Mouse (Mus musculus): ENCODE measurements around the gene Rpl15. TPM values are rescaled to one million over a fixed set of nuclear protein-coding genes. Genes with fewer than 3 reads are reported as not detected.
"Not testable (repeated sequence)": the region's sequence is repeated elsewhere in the genome, so short reads cannot be mapped to it uniquely, and the experiment has no call there.

Rpl15 gene
- polyA plus RNA-seq, 1 experiment from 2014 or later, result 269 TPM

GRCm38 (mm10) chr14:18238750-18239731 lies 32.1 kb downstream of the Rpl15 start, which contains the start of gene Nr1d2:
Gene Nr1d2 (minus strand): TSS chr14:18239127.
- Histone ChIP-seq H3K9me3 (no peaks in the 10 kb centered on the region), H3K9ac (peak within 1 kb of the TSS; percentile 69), H3K27me3 (no peaks in the 10 kb centered on the region), H3K4me1 (replicated peaks) (peaks cover 4% of the 10 kb centered on the region; the same call in 1 of the 2 replicates), H3K36me3 (no peaks in the 10 kb centered on the region), H3K4me3 (peak within 1 kb of the TSS; percentile 81), H3K4me2 (peak within 1 kb of the TSS; percentile 68), H3K27ac (replicated peaks) (peak within 1 kb of the TSS; percentile 82)
- peak; percentile 93 for ATAC-seq (ENCODE audit: low FRiP score, low read depth)
- under 1% methylated on average over 57 of the region's 66 CpGs for WGBS

DNA sequence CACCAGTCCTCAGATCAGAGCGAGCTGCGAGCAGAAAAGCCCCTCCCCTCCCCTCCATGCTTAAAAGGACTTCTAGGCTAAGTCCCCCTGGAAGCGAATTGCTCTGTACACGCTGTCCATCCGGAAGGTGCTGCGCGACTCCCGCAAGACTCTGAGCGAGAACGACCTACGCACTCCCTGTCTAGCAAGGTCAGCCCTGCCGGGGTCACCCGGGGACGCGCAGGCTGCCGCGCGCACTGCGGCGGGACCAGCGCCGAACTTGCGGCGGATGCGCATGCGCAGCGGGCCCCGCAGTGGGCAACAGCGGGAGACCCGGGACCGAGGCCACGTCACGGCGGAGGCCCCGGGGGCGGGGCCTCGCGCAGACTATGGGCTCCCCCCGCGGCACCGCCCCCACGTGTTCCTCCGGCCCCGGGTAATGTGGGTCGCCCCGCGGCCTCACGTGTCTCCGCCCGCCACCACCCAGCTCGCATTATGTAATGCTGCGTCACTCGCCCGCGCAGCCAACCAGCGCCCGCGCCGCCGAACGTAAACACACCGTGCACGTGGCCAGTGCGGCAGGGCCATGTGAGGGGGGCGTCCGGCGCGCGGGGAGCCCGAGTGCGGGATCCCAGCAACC lies 33.0 kb downstream of the Rpl15 start:
- peak overlapping the region; percentile 68 for H3K4me2 ChIP-seq

DNA sequence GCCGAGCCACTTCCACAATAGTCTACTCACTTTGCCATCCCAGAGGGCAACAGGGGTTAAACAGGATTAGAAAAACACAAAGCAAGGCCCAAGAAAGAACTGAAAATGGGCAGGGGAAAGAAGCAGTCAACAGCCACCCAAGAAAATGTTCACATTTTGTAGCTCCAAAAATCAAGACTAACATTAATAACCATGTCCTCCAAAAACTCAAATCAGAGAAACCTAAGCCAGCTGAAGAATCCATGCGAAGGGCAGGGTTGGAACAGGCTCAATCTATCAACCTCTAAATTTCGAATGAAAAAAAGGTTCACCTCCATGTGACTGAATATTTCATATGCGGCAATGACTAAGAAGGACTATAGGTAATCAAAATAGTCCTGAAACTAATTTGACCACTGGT lies 33.8 kb downstream of the Rpl15 start:
- no peak overlapping the region for H3K27ac ChIP-seq (replicated peaks)
- no peaks in the 10 kb centered on the region for H3K9me3 ChIP-seq
- no peaks in the 10 kb centered on the region for H3K27me3 ChIP-seq
- 73% methylated on average over 4 of the region's 4 CpGs for WGBS
- peak overlapping the region; percentile 68 for H3K4me2 ChIP-seq
- H3K4me3 ChIP-seq, result peak overlapping the region; percentile 81; the same call in 1 of the 2 replicates
- H3K36me3 ChIP-seq, result no peaks in the 10 kb centered on the region
- ATAC-seq (ENCODE audit: low FRiP score, low read depth), result no peak
- H3K4me1 ChIP-seq (replicated peaks), result peaks cover 4% of the 10 kb centered on the region; the same call in 1 of the 2 replicates
- no peak overlapping the region for H3K9ac ChIP-seq

More for the DNA sequence above, 33.0 kb downstream of the Rpl15 start:
- peaks cover 4% of the 10 kb centered on the region; the same call in 1 of the 2 replicates for H3K4me1 ChIP-seq (replicated peaks)
- under 1% methylated on average over 71 of the region's 71 CpGs for WGBS
- peak overlapping the region; percentile 81 for H3K4me3 ChIP-seq
- H3K9ac ChIP-seq, result peak overlapping the region; percentile 69
- H3K27ac ChIP-seq (replicated peaks), result peak overlapping the region; percentile 82
- no peaks in the 10 kb centered on the region for H3K36me3 ChIP-seq
- H3K27me3 ChIP-seq, result no peaks in the 10 kb centered on the region
- no peaks in the 10 kb centered on the region for H3K9me3 ChIP-seq
- peak; percentile 94 for ATAC-seq (ENCODE audit: low FRiP score, low read depth)

DNA sequence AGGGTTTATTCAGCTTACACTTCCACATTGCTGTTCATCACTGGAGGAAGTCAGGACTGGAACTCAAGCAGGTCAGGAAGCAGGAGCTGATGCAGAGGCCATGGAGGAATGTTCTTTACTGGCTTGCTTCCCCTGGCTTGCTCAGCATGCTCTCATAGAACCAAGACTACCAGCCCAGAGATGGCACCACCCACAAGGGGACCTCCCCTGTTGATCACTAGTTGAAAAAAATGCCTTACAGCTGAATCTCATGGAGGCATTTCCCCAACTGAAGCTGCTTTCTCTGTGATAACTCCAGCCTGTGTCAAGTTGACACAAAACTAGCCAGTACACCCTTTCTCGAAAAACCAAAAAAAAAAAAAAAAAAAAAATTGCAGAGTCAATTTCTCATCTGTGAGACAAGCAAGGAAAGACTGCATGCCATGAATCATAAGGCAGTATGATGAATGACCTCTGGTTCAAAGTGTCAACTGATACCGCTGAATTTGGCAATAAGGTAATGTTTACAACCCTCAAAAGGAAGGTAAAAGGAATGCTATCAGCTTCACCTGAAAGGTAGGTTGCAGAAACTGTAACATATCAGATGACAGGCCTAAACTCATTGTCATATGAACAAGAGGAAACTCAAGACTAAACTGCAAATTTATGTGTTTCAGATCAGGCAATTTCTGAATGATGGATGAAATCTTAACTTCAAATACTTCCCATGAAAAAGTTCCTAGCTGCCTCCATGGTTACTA lies 34.5 kb downstream of the Rpl15 start:
- 94% methylated on average over 2 of the region's 2 CpGs for WGBS
- H3K27me3 ChIP-seq; H3K4me2 ChIP-seq; H3K9ac ChIP-seq; H3K27ac ChIP-seq (replicated peaks); H3K9me3 ChIP-seq; H3K4me1 ChIP-seq (replicated peaks); ATAC-seq (ENCODE audit: low FRiP score, low read depth); H3K4me3 ChIP-seq; H3K36me3 ChIP-seq: not testable (repeated sequence)

GRCm38 (mm10) chr14:18233981-18234960 lies 36.9 kb downstream of the Rpl15 start:
- peaks cover 4% of the 10 kb centered on the region; the same call in 1 of the 2 replicates for H3K4me1 ChIP-seq (replicated peaks)
- H3K27me3 ChIP-seq, result no peaks in the 10 kb centered on the region
- no peak for ATAC-seq (ENCODE audit: low FRiP score, low read depth)
- H3K9ac ChIP-seq, result no peak overlapping the region
- H3K4me2 ChIP-seq, result no peak overlapping the region
- 66% methylated on average over 5 of the region's 5 CpGs for WGBS
- H3K36me3 ChIP-seq, result no peaks in the 10 kb centered on the region
- H3K9me3 ChIP-seq, result no peaks in the 10 kb centered on the region
- H3K27ac ChIP-seq (replicated peaks), result no peak overlapping the region
- no peak overlapping the region for H3K4me3 ChIP-seq

- H3K4me1 ChIP-seq (replicated peaks), result peaks cover 4% of the 10 kb centered on the region; the same call in 1 of the 2 replicates
- 92% methylated on average over 2 of the region's 2 CpGs for WGBS
- no peak for ATAC-seq (ENCODE audit: low FRiP score, low read depth)
- no peak overlapping the region for H3K27ac ChIP-seq (replicated peaks)
- no peaks in the 10 kb centered on the region for H3K9me3 ChIP-seq
- H3K9ac ChIP-seq, result no peak overlapping the region
- no peaks in the 10 kb centered on the region for H3K27me3 ChIP-seq
- H3K36me3 ChIP-seq, result no peaks in the 10 kb centered on the region
- H3K4me2 ChIP-seq, result no peak overlapping the region
- H3K4me3 ChIP-seq, result no peak overlapping the region
Observed at GRCm38 (mm10) chr14:18233076-18233475, 38.1 kb downstream of the Rpl15 start.

- not testable (repeated sequence) for H3K9me3 ChIP-seq; H3K4me1 ChIP-seq (replicated peaks); ATAC-seq (ENCODE audit: low FRiP score, low read depth); H3K9ac ChIP-seq; H3K4me2 ChIP-seq; H3K4me3 ChIP-seq; H3K27ac ChIP-seq (replicated peaks); H3K27me3 ChIP-seq; H3K36me3 ChIP-seq
- WGBS, result 95% methylated on average over 8 of the region's 8 CpGs
Observed at GRCm38 (mm10) chr14:18231866-18232265, 39.3 kb downstream of the Rpl15 start.

- not testable (repeated sequence) for H3K4me2 ChIP-seq; ATAC-seq (ENCODE audit: low FRiP score, low read depth); H3K27ac ChIP-seq (replicated peaks); H3K4me3 ChIP-seq; H3K4me1 ChIP-seq (replicated peaks); H3K27me3 ChIP-seq; H3K9me3 ChIP-seq; H3K9ac ChIP-seq; H3K36me3 ChIP-seq
- WGBS, result 96% methylated on average over 10 of the region's 10 CpGs
Observed at GRCm38 (mm10) chr14:18229751-18230150, 41.4 kb downstream of the Rpl15 start.

DNA sequence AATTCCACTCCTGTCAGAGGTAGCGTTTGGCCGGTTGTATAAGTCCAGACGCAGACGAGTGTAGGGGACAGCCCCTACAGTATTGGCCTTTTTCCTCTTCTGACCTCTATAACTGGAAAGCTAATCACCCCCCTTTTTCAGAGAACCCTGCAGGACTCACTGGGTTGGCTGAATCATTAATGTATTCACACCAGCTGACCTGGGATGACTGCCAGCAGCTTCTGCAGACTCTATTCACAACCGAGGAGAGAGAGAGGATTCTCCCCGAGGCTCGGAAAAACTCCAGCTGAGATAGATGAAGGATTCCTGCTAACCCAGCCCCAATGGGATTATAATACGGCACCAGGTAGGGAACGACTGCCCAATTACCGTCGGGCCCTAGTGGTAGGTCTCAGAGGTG lies 45.0 kb downstream of the Rpl15 start:
- ATAC-seq (ENCODE audit: low FRiP score, low read depth); H3K4me3 ChIP-seq; H3K36me3 ChIP-seq; H3K4me1 ChIP-seq (replicated peaks); H3K27ac ChIP-seq (replicated peaks); H3K9ac ChIP-seq; H3K9me3 ChIP-seq; H3K27me3 ChIP-seq: not testable (repeated sequence)
- H3K4me2 ChIP-seq, result peak overlapping the region; percentile 38; the same call in 1 of the 2 replicates
- WGBS, result 53% methylated on average over 11 of the region's 11 CpGs

- not testable (repeated sequence) for H3K9me3 ChIP-seq; H3K4me1 ChIP-seq (replicated peaks); H3K27ac ChIP-seq (replicated peaks); H3K27me3 ChIP-seq; H3K36me3 ChIP-seq; H3K4me2 ChIP-seq; H3K9ac ChIP-seq; H3K4me3 ChIP-seq; ATAC-seq (ENCODE audit: low FRiP score, low read depth)
- 94% methylated on average over 11 of the region's 11 CpGs for WGBS
Observed at GRCm38 (mm10) chr14:18225431-18225830, 45.8 kb downstream of the Rpl15 start.

DNA sequence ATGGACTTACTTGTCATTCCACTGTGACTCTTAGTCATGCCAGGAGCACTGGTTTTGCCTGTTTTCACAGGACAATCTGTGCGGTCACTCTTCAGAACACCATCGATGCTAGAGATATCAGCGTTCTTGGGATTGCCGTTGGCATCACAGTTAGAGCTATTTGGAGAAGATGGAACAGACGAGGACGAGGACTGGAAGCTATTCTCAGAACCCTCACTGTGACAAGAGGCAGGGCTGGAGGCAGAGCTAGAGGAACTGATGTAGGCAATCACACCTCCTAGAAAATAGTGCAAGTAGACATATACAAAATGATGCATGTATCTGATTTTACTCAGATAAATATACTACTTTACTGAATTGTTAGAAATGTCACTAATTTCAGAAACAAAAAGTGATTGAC lies 49.2 kb downstream of the Rpl15 start:
- no peaks in the 10 kb centered on the region for H3K9me3 ChIP-seq
- H3K4me2 ChIP-seq, result no peak overlapping the region
- WGBS, result 95% methylated on average over 6 of the region's 6 CpGs
- no peaks in the 10 kb centered on the region for H3K27me3 ChIP-seq
- H3K4me3 ChIP-seq, result no peak overlapping the region
- H3K4me1 ChIP-seq (replicated peaks), result peaks cover 2% of the 10 kb centered on the region; the same call in 1 of the 2 replicates
- H3K9ac ChIP-seq, result no peak overlapping the region
- no peak overlapping the region for H3K27ac ChIP-seq (replicated peaks)
- no peaks in the 10 kb centered on the region for H3K36me3 ChIP-seq
- ATAC-seq (ENCODE audit: low FRiP score, low read depth), result no peak
